Mouse (Mus musculus) CH12.LX (cell line): ENCODE data around the gene Dnase1l1. TPM values are rescaled to one million over a fixed set of nuclear protein-coding genes. Genes with fewer than 3 reads are reported as not detected.

Experiments
- DNase-seq: peaks from one replicate; pipeline ENCODE4 v3.0.0-alpha.2; 2013; ENCODE audit errors: extremely low read depth
- H3K27ac ChIP-seq: 2 replicates; pipeline ENCODE4 v1.5.1; 2012; ENCODE audit warnings: low read depth, mild to moderate bottlenecking, control low read depth, moderate library complexity; ENCODE audit not compliant: insufficient read depth
- H3K27me3 ChIP-seq: replicated peaks from 2 replicates; pipeline ENCODE3; 2012; ENCODE audit warnings: inconsistent platforms
- H3K36me3 ChIP-seq, 2 experiments: replicated peaks in 1 of 2; 2 replicates each; pipeline versions ENCODE3 to v1.6.1; 2012; ENCODE audit warnings: inconsistent platforms in 1 of 2, low read length in 1 of 2, mild to moderate bottlenecking in 1 of 2, mixed read lengths in 1 of 2, moderate library complexity in 1 of 2; ENCODE audit not compliant: control insufficient read depth in 1 of 2, insufficient read depth in 1 of 2
- H3K4me1 ChIP-seq, 2 experiments: 2 replicates each; pipeline ENCODE4 v1.6.1; 2012; ENCODE audit warnings: inconsistent platforms in 1 of 2, moderate library complexity in 1 of 2; ENCODE audit not compliant: insufficient read depth in 2 of 2, control insufficient read depth in 1 of 2
- H3K4me2 ChIP-seq: 2 replicates; pipeline ENCODE4 v1.6.1; 2012; ENCODE audit warnings: low read depth, mild to moderate bottlenecking, control low read depth; ENCODE audit not compliant: poor library complexity, insufficient read depth, severe bottlenecking
- H3K4me3 ChIP-seq, 3 experiments: fragments of 150-350 bp in 1 of 3; sonication (generic) in 1 of 3; replicated peaks in 1 of 3; 2 replicates each; pipeline versions ENCODE3 to v1.5.1; 2011 to 2012; ENCODE audit warnings: low read depth in 2 of 3, low read length in 2 of 3, mild to moderate bottlenecking in 2 of 3, moderate library complexity in 2 of 3, control low read depth in 1 of 3, improper control_type of control experiment in 1 of 3, inconsistent platforms in 1 of 3, mixed read lengths in 1 of 3; ENCODE audit not compliant: poor library complexity in 1 of 3
- H3K79me2 ChIP-seq: replicated peaks from 2 replicates; pipeline ENCODE4 v1.6.1; 2012; ENCODE audit warnings: mild to moderate bottlenecking, moderate library complexity; ENCODE audit not compliant: control insufficient read depth, poor library complexity, insufficient read depth, severe bottlenecking; ENCODE audit errors: extremely low read depth
- H3K9ac ChIP-seq: 2 replicates; pipeline ENCODE4 v1.6.1; 2012; ENCODE audit warnings: low read depth, mild to moderate bottlenecking, control low read depth, moderate library complexity; ENCODE audit not compliant: insufficient read depth
- H3K9me3 ChIP-seq: replicated peaks from 2 replicates; pipeline ENCODE3; 2012; ENCODE audit warnings: low read length, inconsistent platforms, mixed read lengths
- CHD2 ChIP-seq: IDR thresholded peaks from 2 replicates; pipeline ENCODE4 v1.6.1; 2011; ENCODE audit warnings: low read length, improper control_type of control experiment
- CTCF ChIP-seq, 2 experiments: IDR thresholded peaks in 1 of 2; conservative IDR thresholded peaks in 1 of 2; 2 replicates each; pipeline ENCODE4 v1.5.1; 2011 to 2012; ENCODE audit warnings: low read depth in 2 of 2, low read length in 2 of 2, improper control_type of control experiment in 1 of 2, inconsistent platforms in 1 of 2, mild to moderate bottlenecking in 1 of 2, moderate library complexity in 1 of 2
- E2F4 ChIP-seq: IDR thresholded peaks from 2 replicates; pipeline ENCODE4 v1.6.1; 2011; ENCODE audit warnings: low read depth, low read length, improper control_type of control experiment; ENCODE audit not compliant: insufficient replicate concordance
- EP300 ChIP-seq: IDR thresholded peaks from 2 replicates; pipeline ENCODE4 v1.6.1; 2011; ENCODE audit warnings: low read length, improper control_type of control experiment
- GABPA ChIP-seq: IDR thresholded peaks from 2 replicates; pipeline ENCODE4 v1.6.1; 2012; ENCODE audit warnings: low read depth, low read length, improper control_type of control experiment, inconsistent platforms; ENCODE audit not compliant: insufficient replicate concordance
- HCFC1 ChIP-seq: IDR thresholded peaks from 2 replicates; pipeline ENCODE4 v1.6.1; 2012; ENCODE audit warnings: low read depth, mild to moderate bottlenecking, inconsistent platforms, low read length, improper control_type of control experiment
- KAT2A ChIP-seq: IDR thresholded peaks from 2 replicates; pipeline ENCODE4 v1.6.1; 2012; ENCODE audit warnings: low read length, improper control_type of control experiment, inconsistent platforms; ENCODE audit not compliant: insufficient replicate concordance
- MAFK ChIP-seq: IDR thresholded peaks from 2 replicates; pipeline ENCODE4 v1.6.1; 2011; ENCODE audit warnings: low read length, improper control_type of control experiment; ENCODE audit not compliant: insufficient replicate concordance
- MAZ ChIP-seq: IDR thresholded peaks from 2 replicates; pipeline ENCODE4 v1.6.1; 2012; ENCODE audit warnings: low read depth, mild to moderate bottlenecking, inconsistent platforms, low read length, improper control_type of control experiment, moderate library complexity
- MEF2A ChIP-seq: IDR thresholded peaks from 2 replicates; pipeline ENCODE4 v1.6.1; 2014; ENCODE audit warnings: low read depth, mild to moderate bottlenecking, inconsistent platforms, low read length, improper control_type of control experiment, borderline replicate concordance
- MXI1 ChIP-seq: IDR thresholded peaks from 2 replicates; pipeline ENCODE4 v1.6.1; 2011; ENCODE audit warnings: mild to moderate bottlenecking, low read depth, low read length, improper control_type of control experiment
- NELFE ChIP-seq: IDR thresholded peaks from 2 replicates; pipeline ENCODE4 v1.6.1; 2011; ENCODE audit warnings: low read depth, low read length, improper control_type of control experiment
- NRF1 ChIP-seq: IDR thresholded peaks from 2 replicates; pipeline ENCODE4 v1.6.1; 2014; ENCODE audit warnings: low read depth, mild to moderate bottlenecking, inconsistent platforms, low read length, improper control_type of control experiment, moderate library complexity
- POLR2A ChIP-seq: IDR thresholded peaks from 2 replicates; pipeline ENCODE4 v1.6.1; 2011; ENCODE audit warnings: low read depth, mild to moderate bottlenecking, improper control_type of control experiment, low read length
- POLR2AphosphoS2 ChIP-seq: IDR thresholded peaks from 2 replicates; pipeline ENCODE4 v1.6.1; 2011; ENCODE audit warnings: low read depth, low read length, improper control_type of control experiment
- SIN3A ChIP-seq: IDR thresholded peaks from 2 replicates; pipeline ENCODE4 v1.6.1; 2012; ENCODE audit warnings: low read length, improper control_type of control experiment, inconsistent platforms
- TBP ChIP-seq: conservative IDR thresholded peaks from 2 replicates; pipeline ENCODE4 v1.6.1; 2011; ENCODE audit warnings: low read depth, low read length, improper control_type of control experiment
- TCF12 ChIP-seq: IDR thresholded peaks from 2 replicates; pipeline ENCODE4 v1.6.1; 2014; ENCODE audit warnings: low read depth, mild to moderate bottlenecking, inconsistent platforms, low read length, improper control_type of control experiment
- USF1 ChIP-seq: IDR thresholded peaks from 2 replicates; pipeline ENCODE4 v1.6.1; 2014; ENCODE audit warnings: low read depth, mild to moderate bottlenecking, inconsistent platforms, low read length, improper control_type of control experiment
- USF2 ChIP-seq: conservative IDR thresholded peaks from 2 replicates; pipeline ENCODE4 v1.6.1; 2011; ENCODE audit warnings: low read depth, low read length, improper control_type of control experiment
- ZMIZ1 ChIP-seq: IDR thresholded peaks from 2 replicates; pipeline ENCODE4 v1.6.1; 2012; ENCODE audit warnings: low read depth, mild to moderate bottlenecking, inconsistent platforms, low read length, improper control_type of control experiment
- dilution Hi-C: fragments of 300-500 bp; cut with MboI; formaldehyde crosslinking; loops from 2 replicates; pipeline ENCODE4 v1.14.3; 2020; ENCODE audit warnings: low sequenced_read_pairs; ENCODE audit not compliant: extremely low pct_unique_long_range_greater_than_20kb, extremely low pct_ligation_motif_present
- in situ Hi-C: fragments of 300-500 bp; cut with MboI; formaldehyde crosslinking; loops from 3 replicates; pipeline ENCODE4 v1.14.3; 2019; ENCODE audit warnings: low sequenced_read_pairs, low pct_ligation_motif_present, low pct_unique_long_range_greater_than_20kb, mixed read lengths
- polyA plus RNA-seq: library from polyadenylated mRNA; unstranded; fragments of >175 nt; gene quantifications from 2 replicates; pipeline ENCODE4 v1.2.1, GENCODE M21; 2012; ENCODE audit warnings: low read depth; ENCODE audit not compliant: insufficient read length
- total RNA-seq, 2 experiments: library from RNA; depleted of rRNA; stranded (reverse); fragments of 300-350 nt in 1 of 2; fragments of >200 nt in 1 of 2; gene quantifications; 2 replicates each; pipeline ENCODE4 v1.2.3; 2012 to 2014

Dnase1l1 gene
- total and polyA plus RNA-seq, 3 experiments = 4.3 to 5.1 (median 4.7) TPM

- Histone ChIP-seq H3K9ac (no peak overlapping the region), H3K4me3 (no peak overlapping the region), H3K9me3 (no peaks in the 10 kb centered on the region), H3K27ac (no peak overlapping the region), H3K27me3 (no peaks in the 10 kb centered on the region), H3K79me2 (no peaks in the 10 kb centered on the region; the same call in 1 of the 2 replicates), H3K4me1 (peaks cover 0 to 27% of the 10 kb centered on the region in 2 experiments; a peak in 2 of 4 replicates), H3K36me3 (peaks cover 36 to 42% of the 10 kb centered on the region in 2 experiments), H3K4me2 (no peak overlapping the region; the same call in 1 of the 2 replicates)
- in situ Hi-C loops = no loop called here
- no peak for DNase-seq
- peak; percentile 61; the same call in 1 of the 2 replicates for TF ChIP-seq MAFK
- TF ChIP-seq TBP = no peak
- no peak for TF ChIP-seq HCFC1
- no peak for TF ChIP-seq NRF1
- dilution Hi-C loops = no loop called here
Observed at GRCm38 (mm10) chrX:74298348-74298747, 16.2 kb upstream of the Dnase1l1 start.

- H3K4me2 ChIP-seq = peak within 1 kb of the TSS; percentile 82
- TF ChIP-seq ZMIZ1 = peak; percentile 46; the same call in 1 of the 2 replicates
- TF ChIP-seq TBP = 0 out of 2 replicates have a peak, but pooled peaks have one; percentile 39
- TF ChIP-seq CHD2 = peak; percentile 77
- peak; percentile 64 for TF ChIP-seq TCF12
- TF ChIP-seq MEF2A = no peak; the same call in 1 of the 2 replicates
- TF ChIP-seq MXI1 = peak; percentile 72; the same call in 1 of the 2 replicates
- TF ChIP-seq POLR2AphosphoS2 = peak; percentile 70
- TF ChIP-seq POLR2A = peak; percentile 80
- no peak for TF ChIP-seq CTCF (conservative IDR thresholded peaks at IDR 0.05 in 1 of 2, IDR thresholded peaks at IDR 0.05 in 1 of 2; ENCODE audit: low read depth in 2 of 2, low read length in 2 of 2)
- no peak for TF ChIP-seq USF2
- TF ChIP-seq NELFE = peak; percentile 73
- TF ChIP-seq EP300 = no peak
- peak; percentile 76 for TF ChIP-seq NRF1
- peak; percentile 36; the same call in 1 of the 2 replicates for TF ChIP-seq SIN3A
- TF ChIP-seq USF1 = peak; percentile 53
- 0 out of 2 replicates have a peak, but pooled peaks have one; percentile 5 for TF ChIP-seq MAZ
- peak; percentile 30; the same call in 1 of the 2 replicates for TF ChIP-seq E2F4
- TF ChIP-seq HCFC1 = peak; percentile 52; the same call in 1 of the 2 replicates
- TF ChIP-seq GABPA = no peak
- TF ChIP-seq KAT2A = 0 out of 2 replicates have a peak, but pooled peaks have one; percentile 9
- TF ChIP-seq, all 38 proteins: peak for 15
- peak within 1 kb of the TSS; percentile 44; the same call in 1 of the 2 replicates for H3K27ac ChIP-seq
- peaks cover 0 to 16% of the 10 kb centered on the region in 2 experiments; a peak in 2 of 4 replicates for H3K4me1 ChIP-seq
- DNase-seq = peak; percentile 93
- peak within 1 kb of the TSS; percentile 65 to 100 (median 73) for H3K4me3 ChIP-seq
- H3K27me3 ChIP-seq = no peaks in the 10 kb centered on the region
- H3K79me2 ChIP-seq = no peaks in the 10 kb centered on the region; the same call in 1 of the 2 replicates
- in situ Hi-C loops (no loop called here), dilution Hi-C loops (no loop called here)
- H3K9me3 ChIP-seq = no peaks in the 10 kb centered on the region
- peak within 1 kb of the TSS; percentile 77 for H3K9ac ChIP-seq
- H3K36me3 ChIP-seq = peaks cover 21 to 27% of the 10 kb centered on the region in 2 experiments
Observed at GRCm38 (mm10) chrX:74296538-74297448, 14.7 kb upstream of the Dnase1l1 start, which contains the start of gene Atp6ap1. TSS of gene Atp6ap1 (plus strand) at chrX:74297097.
